Mouse (Mus musculus) liver, adult 2 months (tissue): Measurements from ENCODE around the gene Zfp53.

ENCODE experiments used
- CTCF ChIP-seq: fragments of 200-500 bp; IDR thresholded peaks from 2 replicates; pipeline ENCODE4 v1.5.1; 2011; ENCODE audit warnings: low read depth, low read length, control low read depth
- POLR2A ChIP-seq: fragments of 200-500 bp; IDR thresholded peaks from 2 replicates; pipeline ENCODE4 v1.6.1; 2011; ENCODE audit warnings: low read length, control low read depth; ENCODE audit not compliant: insufficient read depth; ENCODE audit errors: extremely low read depth

DNA sequence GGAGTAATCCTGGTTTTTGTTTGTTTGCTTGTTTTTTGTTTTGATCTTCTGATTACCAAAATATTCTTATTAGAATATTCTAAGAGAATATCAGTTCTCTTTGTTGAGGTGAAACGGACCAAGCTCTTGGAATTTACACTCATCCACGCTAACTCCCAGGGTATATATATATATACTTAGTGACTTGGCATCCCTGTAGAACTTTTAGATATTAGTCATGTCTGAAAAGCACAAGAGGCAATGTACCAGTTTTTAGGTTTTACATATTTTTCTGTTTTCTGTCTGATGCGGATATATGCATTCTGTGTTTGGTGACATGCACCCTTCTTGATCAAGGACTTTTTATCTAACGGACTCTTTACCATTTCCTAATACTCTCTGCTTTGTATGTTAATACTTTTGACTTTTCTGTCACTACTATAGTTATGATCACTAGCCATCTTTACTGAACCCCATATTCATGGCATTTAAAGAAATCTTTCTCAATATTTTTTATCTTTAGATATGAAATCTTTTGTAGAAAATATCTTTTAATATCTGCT lies 28.4 kb downstream of the Zfp53 start:
- TF ChIP-seq CTCF, result no peak
- TF ChIP-seq POLR2A, result no peak
